Mouse (Mus musculus) right cerebral cortex, postnatal 14 days (tissue): ENCODE measurements around the gene Stard9.
A peak's percentile ranks its signal among the peaks of the same experiment; 100 is the strongest.

Experiments used
- DNase-seq: peaks from one replicate; pipeline ENCODE4 v3.0.0; 2022

Stard9 gene

GRCm38 (mm10) chr2:120730639-120731166 lies 101.8 kb downstream of the Stard9 start:
- DNase-seq, result no peak

GRCm38 (mm10) chr2:120731167-120731862 lies 102.4 kb downstream of the Stard9 start:
- DNase-seq, result peak; percentile 91

GRCm38 (mm10) chr2:120731877-120732530 lies 103.1 kb downstream of the Stard9 start:
- DNase-seq, result no peak

GRCm38 (mm10) chr2:120745496-120745895 lies 116.6 kb downstream of the Stard9 start:
- no peak for DNase-seq

DNA sequence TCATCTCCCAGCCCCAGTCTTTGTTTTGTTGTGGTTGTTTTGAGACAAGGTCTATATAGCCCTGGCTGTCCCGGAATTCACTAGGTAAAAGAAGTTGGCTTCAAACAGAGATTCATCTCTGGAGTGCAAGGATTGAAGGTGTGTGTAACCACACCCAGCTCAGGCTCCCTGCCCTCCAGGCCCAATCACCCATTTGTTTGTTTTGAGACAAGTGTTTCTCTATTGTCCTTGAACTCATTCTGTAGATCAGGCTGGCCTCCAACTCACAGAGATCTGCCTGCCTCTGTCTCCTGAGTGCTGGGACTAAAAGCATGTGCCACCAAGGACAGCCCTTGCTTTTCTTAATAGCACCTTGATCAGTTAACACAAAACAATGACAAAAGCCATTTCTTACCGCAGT lies 119.1 kb downstream of the Stard9 start:
- no peak for DNase-seq

DNA sequence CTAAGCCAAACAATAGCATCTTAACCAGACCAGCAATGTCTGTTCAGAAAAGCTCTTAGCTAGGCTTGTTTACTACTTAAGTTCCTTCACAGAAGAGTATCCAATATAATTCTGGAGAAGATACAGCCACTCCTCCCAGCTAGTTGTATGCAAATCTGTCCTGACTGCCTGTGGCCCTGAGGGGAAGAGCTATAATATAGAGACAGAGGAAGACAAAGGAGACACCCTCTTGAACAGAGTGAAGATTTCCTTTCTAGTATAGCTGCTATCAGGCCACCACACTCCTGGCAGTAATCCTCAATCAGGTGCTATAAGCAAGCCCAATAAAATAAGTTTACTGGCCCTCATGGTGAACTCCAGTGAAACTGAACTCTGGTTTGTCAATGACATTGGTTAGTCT lies 133.0 kb downstream of the Stard9 start:
- DNase-seq, result no peak

DNA sequence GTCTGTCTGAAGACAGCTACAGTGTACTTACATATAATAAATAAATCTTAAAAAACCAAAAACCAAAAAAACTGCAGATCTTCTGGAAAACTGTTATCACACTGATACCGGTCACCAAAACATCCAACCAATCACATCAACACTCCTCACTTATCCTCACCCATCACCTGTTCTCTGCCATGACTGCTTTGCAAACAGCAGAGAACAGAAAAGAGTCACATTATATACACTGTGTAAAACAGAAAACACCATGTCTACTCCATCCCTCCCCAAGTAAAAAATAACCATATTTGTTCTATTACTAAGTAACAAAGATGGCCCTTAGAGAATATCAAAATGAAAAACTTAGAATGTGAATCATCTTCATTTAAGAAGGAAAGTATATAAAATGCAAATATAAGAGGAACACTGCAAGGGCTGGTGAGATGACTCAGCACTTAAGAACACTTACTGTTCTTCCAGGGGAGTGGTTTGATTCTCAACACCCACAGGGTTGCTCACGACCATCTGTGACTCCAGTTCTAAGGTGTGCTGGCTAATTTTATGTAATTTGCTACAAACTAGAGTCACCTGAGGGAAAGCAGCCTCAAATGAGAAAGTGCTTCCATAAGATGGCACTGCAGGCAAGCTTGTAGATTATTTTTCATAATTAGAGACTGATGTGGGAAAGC lies 141.5 kb downstream of the Stard9 start:
- DNase-seq, result no peak
